Mouse (Mus musculus) bone marrow, adult 2 months (tissue): Measurements from ENCODE around the gene Alx3.

Experiments
- CTCF ChIP-seq: fragments of 200-500 bp; IDR thresholded peaks from 2 replicates; pipeline ENCODE4 v1.5.1; 2011; ENCODE audit warnings: low read length, control low read depth; ENCODE audit not compliant: control insufficient read depth, insufficient read depth
- POLR2A ChIP-seq: fragments of 200-500 bp; IDR thresholded peaks from 2 replicates; pipeline ENCODE4 v1.6.1; 2011; ENCODE audit warnings: low read depth, mild to moderate bottlenecking, control low read depth, low read length, borderline replicate concordance; ENCODE audit not compliant: control insufficient read depth

DNA sequence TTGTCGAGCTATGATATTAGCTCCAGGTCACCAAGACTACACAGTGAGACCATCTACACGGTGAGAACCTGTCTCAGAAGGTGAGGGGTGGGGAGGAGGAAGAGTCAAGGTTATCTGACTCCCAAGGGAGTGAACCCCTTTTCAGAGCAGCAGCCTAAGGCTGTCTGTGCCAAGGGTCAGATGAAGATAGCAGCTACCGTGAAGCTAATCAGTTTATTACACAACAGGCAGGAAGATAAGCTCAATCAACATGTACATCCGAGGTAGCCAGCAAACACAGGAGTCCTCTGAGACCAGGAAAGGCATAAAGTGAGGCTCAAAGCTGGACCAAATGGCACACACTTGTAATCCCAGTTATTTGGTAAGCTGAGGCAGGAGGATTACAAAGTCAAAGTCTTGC, 14.0 kb downstream of the Alx3 start:
- TF ChIP-seq CTCF = no peak
- TF ChIP-seq POLR2A = no peak
